Mouse (Mus musculus) liver (tissue): ENCODE measurements at regions not wholly inside any gene's neighbourhood (a gene's known extent, or its start where the extent isn't known, plus 50 kb on each side); places are given as distances from the start of the nearest gene placed in this dataset.
A peak's percentile ranks its signal among the peaks of the same experiment; 100 is the strongest.
"Not testable (repeated sequence)": the region's sequence is repeated elsewhere in the genome, so short reads cannot be mapped to it uniquely, and the experiment has no call there.

ENCODE experiments used
- DNase-seq: peaks from one replicate; pipeline ENCODE4 v3.0.0-alpha.2; 2020; ENCODE audit warnings: mixed read lengths

- no peak for DNase-seq
Observed at GRCm38 (mm10) chr10:57046891-57047290, 439.3 kb upstream of the Hsf2 start.

GRCm38 (mm10) chr10:57047719-57048118 lies 438.5 kb upstream of the Hsf2 start:
- DNase-seq, result no peak

GRCm38 (mm10) chr10:57053375-57053774 lies 432.8 kb upstream of the Hsf2 start:
- not testable (repeated sequence) for DNase-seq

- DNase-seq, result no peak
Observed at GRCm38 (mm10) chr10:57090131-57090530, 396.1 kb upstream of the Hsf2 start.

GRCm38 (mm10) chr10:57095920-57096319 lies 390.3 kb upstream of the Hsf2 start:
- no peak for DNase-seq

- no peak for DNase-seq
Observed at GRCm38 (mm10) chr10:57113359-57113758, 372.8 kb upstream of the Hsf2 start.

- no peak for DNase-seq
Observed at GRCm38 (mm10) chr10:57114696-57115271, 371.4 kb upstream of the Hsf2 start.

- no peak for DNase-seq
Observed at GRCm38 (mm10) chr10:57121514-57121913, 364.7 kb upstream of the Hsf2 start.

GRCm38 (mm10) chr10:57127185-57127584 lies 359.0 kb upstream of the Hsf2 start:
- no peak for DNase-seq

GRCm38 (mm10) chr10:57156426-57156825 lies 329.8 kb upstream of the Hsf2 start:
- no peak for DNase-seq

- no peak for DNase-seq
Observed at GRCm38 (mm10) chr10:57156912-57157311, 329.3 kb upstream of the Hsf2 start.

GRCm38 (mm10) chr10:57160546-57160945 lies 325.6 kb upstream of the Hsf2 start:
- no peak for DNase-seq

GRCm38 (mm10) chr10:57163359-57163758 lies 322.8 kb upstream of the Hsf2 start:
- DNase-seq, result no peak

- peak; percentile 20 for DNase-seq
Observed at GRCm38 (mm10) chr10:57183560-57183959, 302.6 kb upstream of the Hsf2 start.

GRCm38 (mm10) chr10:57210701-57211100 lies 275.5 kb upstream of the Hsf2 start:
- no peak for DNase-seq

GRCm38 (mm10) chr10:57231117-57231516 lies 255.1 kb upstream of the Hsf2 start:
- DNase-seq, result no peak

GRCm38 (mm10) chr10:57281220-57281619 lies 205.0 kb upstream of the Hsf2 start:
- DNase-seq, result no peak

GRCm38 (mm10) chr10:57282896-57283295 lies 203.3 kb upstream of the Hsf2 start:
- DNase-seq, result no peak

GRCm38 (mm10) chr10:57291596-57291995 lies 194.6 kb upstream of the Hsf2 start:
- no peak for DNase-seq

- DNase-seq, result no peak
Observed at GRCm38 (mm10) chr10:57313799-57314198, 172.4 kb upstream of the Hsf2 start.

GRCm38 (mm10) chr10:57317067-57317466 lies 169.1 kb upstream of the Hsf2 start:
- no peak for DNase-seq

GRCm38 (mm10) chr10:57319171-57319570 lies 167.0 kb upstream of the Hsf2 start:
- no peak for DNase-seq

GRCm38 (mm10) chr10:57322717-57323424 lies 163.3 kb upstream of the Hsf2 start:
- DNase-seq, result no peak

GRCm38 (mm10) chr10:57324226-57324625 lies 162.0 kb upstream of the Hsf2 start:
- DNase-seq, result no peak

GRCm38 (mm10) chr10:57362781-57363180 lies 123.4 kb upstream of the Hsf2 start:
- DNase-seq, result not testable (repeated sequence)
